Mouse (Mus musculus): ENCODE measurements around the gene Rras. TPM values are rescaled to one million over a fixed set of nuclear protein-coding genes. Genes with fewer than 3 reads are reported as not detected.

Rras gene
- polyA plus RNA-seq, 1 experiment from 2014 or later, result 43.2 TPM

- no peaks in the 10 kb centered on the region for H3K9me3 ChIP-seq (replicated peaks)
- peak overlapping the region; percentile 99; the same call in 1 of the 2 replicates for H3K27ac ChIP-seq
- WGBS, result 90% methylated on average over 6 of the region's 6 CpGs
- 0 out of 2 replicates have a peak overlapping the region, but pooled peaks have one; percentile 14 for H3K4me3 ChIP-seq (replicated peaks)
- H3K4me2 ChIP-seq, result peak overlapping the region; percentile 75
- no peaks in the 10 kb centered on the region for H3K27me3 ChIP-seq
- H3K9ac ChIP-seq, result no peak overlapping the region
- no peak for ATAC-seq (replicated peaks; ENCODE audit: low FRiP score)
- H3K36me3 ChIP-seq, result peaks cover 10% of the 10 kb centered on the region; the same call in 1 of the 2 replicates
- peaks cover 34% of the 10 kb centered on the region for H3K4me1 ChIP-seq
These were observed 42.9 kb downstream of the Rras start for GRCm38 (mm10) chr7:45060632-45061122.

GRCm38 (mm10) chr7:45061532-45062075, 43.8 kb downstream of the Rras start:
- H3K4me2 ChIP-seq, result peak overlapping the region; percentile 75
- H3K27me3 ChIP-seq, result no peaks in the 10 kb centered on the region
- peak overlapping the region; percentile 59 for H3K9ac ChIP-seq
- peaks cover 10% of the 10 kb centered on the region; the same call in 1 of the 2 replicates for H3K36me3 ChIP-seq
- no peaks in the 10 kb centered on the region for H3K9me3 ChIP-seq (replicated peaks)
- WGBS, result 6% methylated on average over 11 of the region's 11 CpGs
- H3K4me3 ChIP-seq (replicated peaks), result peak overlapping the region; percentile 90
- peak overlapping the region; percentile 99 for H3K27ac ChIP-seq
- peak; percentile 38 for ATAC-seq (replicated peaks; ENCODE audit: low FRiP score)
- H3K4me1 ChIP-seq, result peaks cover 34% of the 10 kb centered on the region

DNA sequence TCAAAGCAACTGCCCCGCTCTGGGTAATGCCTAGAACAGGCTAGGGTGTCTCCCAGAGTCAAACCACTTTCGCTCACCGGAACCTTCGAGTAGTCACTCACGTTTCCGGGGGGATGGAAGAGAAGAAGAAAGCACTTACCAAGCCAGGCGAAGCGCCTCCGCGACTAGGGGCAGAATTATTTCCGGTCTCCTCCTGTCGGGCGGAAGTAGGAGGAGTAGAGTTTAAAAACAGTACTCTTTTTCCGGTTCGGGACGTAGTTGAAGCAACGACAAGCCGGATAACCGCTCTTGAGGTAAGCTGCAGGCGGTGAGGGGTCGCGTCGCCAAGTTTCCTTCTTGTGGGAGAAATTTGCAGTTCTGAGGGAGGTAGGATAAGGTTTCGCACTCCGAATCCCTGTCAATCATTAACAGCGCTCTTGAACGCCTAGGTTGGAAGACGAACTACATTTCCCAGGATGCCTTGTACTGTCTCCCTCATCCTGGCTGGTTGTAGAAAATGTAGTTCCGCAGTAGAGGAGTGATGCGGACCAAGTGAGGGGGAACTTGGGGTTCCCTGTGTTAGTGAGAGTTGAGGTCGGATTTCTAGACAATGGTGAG, 44.6 kb downstream of the Rras start, which contains the start of the genes Nosip and Prrg2:
Gene Nosip (plus strand): TSS at position 191 of the 597 bp plus-strand sequence.
Gene Prrg2 (minus strand): TSS at position 439 of the 597 bp plus-strand sequence.
- peak; percentile 86 for ATAC-seq (replicated peaks; ENCODE audit: low FRiP score)
- no peaks in the 10 kb centered on the region for H3K27me3 ChIP-seq
- peaks cover 10% of the 10 kb centered on the region; the same call in 1 of the 2 replicates for H3K36me3 ChIP-seq
- peak within 1 kb of the TSS; percentile 64 for H3K9ac ChIP-seq
- H3K4me3 ChIP-seq (replicated peaks), result peak within 1 kb of the TSS; percentile 90
- peaks cover 34% of the 10 kb centered on the region for H3K4me1 ChIP-seq
- H3K4me2 ChIP-seq, result peak within 1 kb of the TSS; percentile 75
- WGBS, result under 1% methylated on average over 31 of the region's 31 CpGs
- peak within 1 kb of the TSS; percentile 99 for H3K27ac ChIP-seq
- H3K9me3 ChIP-seq (replicated peaks), result no peaks in the 10 kb centered on the region

DNA sequence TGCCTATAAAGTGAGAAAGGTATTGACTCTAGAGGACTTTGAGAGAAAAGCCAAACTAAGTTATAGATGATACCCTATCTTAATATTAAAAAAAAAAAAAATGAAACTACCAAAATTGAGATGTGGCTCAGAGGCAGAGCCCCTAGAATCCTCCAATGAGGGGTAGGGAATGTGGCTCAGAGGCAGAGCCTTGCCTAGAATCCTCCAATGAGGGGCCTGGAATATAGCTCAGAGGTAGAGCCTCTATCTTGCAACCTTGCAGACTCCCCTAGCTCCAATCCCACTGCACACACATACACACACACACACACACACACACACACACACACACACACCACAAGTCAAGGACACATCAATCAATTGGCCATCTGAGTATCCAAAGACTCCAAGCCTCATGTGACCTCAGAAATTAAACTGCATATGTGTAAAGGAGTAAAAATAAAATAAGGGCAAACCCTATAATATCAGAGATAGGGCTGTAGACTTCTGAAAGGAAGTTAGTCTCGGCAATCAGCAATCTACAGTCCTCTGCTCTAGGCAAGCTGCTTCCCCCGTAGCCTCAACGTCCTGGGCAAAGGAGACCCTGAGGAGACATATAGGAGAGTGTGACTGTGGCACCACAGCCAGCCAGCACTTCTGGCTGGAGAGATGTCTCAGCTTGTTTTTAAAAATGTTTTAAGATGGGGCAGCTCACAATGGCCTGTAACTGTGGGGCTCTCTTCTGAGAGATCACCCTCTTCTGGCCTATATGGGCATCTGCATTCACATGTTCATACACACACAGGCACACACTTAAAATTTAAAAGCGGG, 49.6 kb downstream of the Rras start:
- WGBS, result 80% methylated on average over 4 of the region's 4 CpGs
- 0 out of 2 replicates have a peak, but pooled peaks have one; percentile 7 for ATAC-seq (replicated peaks; ENCODE audit: low FRiP score)
- Histone ChIP-seq H3K27me3 (no peaks in the 10 kb centered on the region), H3K27ac (no peak overlapping the region), H3K4me3 (replicated peaks) (no peak overlapping the region), H3K4me1 (peaks cover 12% of the 10 kb centered on the region), H3K9ac (no peak overlapping the region), H3K36me3 (no peaks in the 10 kb centered on the region), H3K9me3 (replicated peaks) (no peaks in the 10 kb centered on the region), H3K4me2 (no peak overlapping the region)

DNA sequence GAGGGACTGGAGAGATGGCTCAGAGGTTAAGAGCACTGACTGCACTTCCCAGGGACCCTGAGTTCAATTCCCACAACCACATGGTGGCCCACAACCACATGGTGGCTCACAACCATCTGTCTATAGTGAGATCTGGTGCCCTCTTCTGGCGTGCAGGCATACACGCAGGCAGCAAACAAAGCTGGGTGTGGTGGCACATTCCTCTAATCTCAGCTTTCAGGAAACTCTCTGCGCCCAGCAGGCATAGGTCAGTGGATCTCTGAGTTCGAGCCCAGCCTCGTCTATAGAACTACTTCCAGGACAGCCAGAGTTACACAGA, 50.2 kb downstream of the Rras start:
- Histone ChIP-seq H3K27ac (no peak overlapping the region), H3K4me3 (replicated peaks) (no peak overlapping the region), H3K9me3 (replicated peaks) (no peaks in the 10 kb centered on the region), H3K4me1 (peaks cover 11% of the 10 kb centered on the region), H3K27me3 (no peaks in the 10 kb centered on the region), H3K4me2 (no peak overlapping the region), H3K9ac (no peak overlapping the region), H3K36me3 (no peaks in the 10 kb centered on the region)
- ATAC-seq (replicated peaks; ENCODE audit: low FRiP score), result 0 out of 2 replicates have a peak, but pooled peaks have one; percentile 12
- 30% methylated on average over 5 of the region's 5 CpGs for WGBS

DNA sequence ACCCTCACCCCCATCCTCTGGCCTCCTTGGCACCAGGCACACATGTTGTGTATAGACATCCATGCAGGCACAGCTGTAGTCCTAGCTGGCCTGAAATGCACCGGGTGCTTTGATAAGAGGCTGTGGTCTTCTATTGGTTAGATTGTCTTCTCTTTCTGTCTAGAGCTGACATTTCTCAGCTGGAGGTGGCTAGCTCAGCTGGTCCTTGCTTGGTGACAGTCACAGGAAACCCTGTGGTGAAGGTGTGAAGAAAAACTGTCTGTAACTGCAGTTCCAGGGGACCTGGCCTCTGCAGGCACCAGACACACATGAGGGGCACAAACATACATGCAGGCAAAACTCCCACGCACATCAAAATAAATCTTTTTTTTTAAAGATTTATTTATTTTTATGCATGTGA, 51.9 kb downstream of the Rras start:
- H3K9me3 ChIP-seq (replicated peaks), result no peaks in the 10 kb centered on the region
- H3K27me3 ChIP-seq, result no peaks in the 10 kb centered on the region
- no peak overlapping the region for H3K27ac ChIP-seq
- H3K4me3 ChIP-seq (replicated peaks), result no peak overlapping the region
- 85% methylated on average over 2 of the region's 2 CpGs for WGBS
- peaks cover 12% of the 10 kb centered on the region for H3K36me3 ChIP-seq
- H3K9ac ChIP-seq, result no peak overlapping the region
- H3K4me1 ChIP-seq, result 0 out of 2 replicates have a peak, but pooled peaks cover 5% of the 10 kb centered on the region
- H3K4me2 ChIP-seq, result no peak overlapping the region
- no peak for ATAC-seq (replicated peaks; ENCODE audit: low FRiP score)

Small RNAs within 50 kb of the gene (microRNA-seq; reads per million reads assigned to microRNA genes)
- gene Mir7054, result not detected

Other genes with a start within 250 kb of the Rras start
- 93.5 and 100 TPM in 2 replicates for gene Nup62, start 201.9 kb upstream of the Rras start, polyA plus RNA-seq (2015; fragmentation: Nextera tagmentation; extraction: Ambion mirVana)
- gene Il4i1, start 201.6 kb upstream of the Rras start, polyA plus RNA-seq (2015; fragmentation: Nextera tagmentation; extraction: Ambion mirVana), result 1.1 and 1.7 TPM in 2 replicates
- gene Atf5, start 201.3 kb upstream of the Rras start, polyA plus RNA-seq (2015; fragmentation: Nextera tagmentation; extraction: Ambion mirVana), result 4.2 and 4.3 TPM in 2 replicates
- gene Akt1s1, start 169.0 kb upstream of the Rras start, polyA plus RNA-seq (2015; fragmentation: Nextera tagmentation; extraction: Ambion mirVana), result 108 and 118 TPM in 2 replicates
- 76.8 and 81.0 TPM in 2 replicates for gene Tbc1d17, start 168.9 kb upstream of the Rras start, polyA plus RNA-seq (2015; fragmentation: Nextera tagmentation; extraction: Ambion mirVana)
- gene Pnkp, start 160.8 kb upstream of the Rras start, polyA plus RNA-seq (2015; fragmentation: Nextera tagmentation; extraction: Ambion mirVana), result 31.1 and 33.6 TPM in 2 replicates
- 411 and 437 TPM in 2 replicates for gene Ptov1, start 148.2 kb upstream of the Rras start, polyA plus RNA-seq (2015; fragmentation: Nextera tagmentation; extraction: Ambion mirVana)
- 103 and 126 TPM in 2 replicates for gene Med25, start 125.2 kb upstream of the Rras start, polyA plus RNA-seq (2015; fragmentation: Nextera tagmentation; extraction: Ambion mirVana)
- 22.3 and 24.0 TPM in 2 replicates for gene Fuz, start 121.9 kb upstream of the Rras start, polyA plus RNA-seq (2015; fragmentation: Nextera tagmentation; extraction: Ambion mirVana)
- gene Ap2a1, start 88.5 kb upstream of the Rras start, polyA plus RNA-seq (2015; fragmentation: Nextera tagmentation; extraction: Ambion mirVana), result 74.2 and 79.1 TPM in 2 replicates
- 0.14 TPM in 2 replicates for gene Tsks, start 74.8 kb upstream of the Rras start, polyA plus RNA-seq (2015; fragmentation: Nextera tagmentation; extraction: Ambion mirVana)
- gene Cpt1c, start 43.1 kb upstream of the Rras start, polyA plus RNA-seq (2015; fragmentation: Nextera tagmentation; extraction: Ambion mirVana), result 19.2 and 25.1 TPM in 2 replicates
- 704 and 710 TPM in 2 replicates for gene Prmt1, start 31.4 kb upstream of the Rras start, polyA plus RNA-seq (2015; fragmentation: Nextera tagmentation; extraction: Ambion mirVana)
- gene Irf3, start 20.3 kb upstream of the Rras start, polyA plus RNA-seq (2015; fragmentation: Nextera tagmentation; extraction: Ambion mirVana), result 86.4 and 90.4 TPM in 2 replicates
- gene Bcl2l12, start 19.2 kb upstream of the Rras start, polyA plus RNA-seq (2015; fragmentation: Nextera tagmentation; extraction: Ambion mirVana), result 60.7 and 66.5 TPM in 2 replicates
- 35.5 and 40.1 TPM in 2 replicates for gene Scaf1, start 1.6 kb upstream of the Rras start, polyA plus RNA-seq (2015; fragmentation: Nextera tagmentation; extraction: Ambion mirVana)
- gene Prr12, start 34.9 kb downstream of the Rras start, polyA plus RNA-seq (2015; fragmentation: Nextera tagmentation; extraction: Ambion mirVana), result 10.3 and 11.3 TPM in 2 replicates
- 71.5 and 79.5 TPM in 2 replicates for gene Nosip, start 44.5 kb downstream of the Rras start, polyA plus RNA-seq (2015; fragmentation: Nextera tagmentation; extraction: Ambion mirVana)
- 33.7 and 36.2 TPM in 2 replicates for gene Prrg2, start 44.7 kb downstream of the Rras start, polyA plus RNA-seq (2015; fragmentation: Nextera tagmentation; extraction: Ambion mirVana)
- gene Rcn3, start 74.3 kb downstream of the Rras start, polyA plus RNA-seq (2015; fragmentation: Nextera tagmentation; extraction: Ambion mirVana), result 322 and 362 TPM in 2 replicates
- gene Fcgrt, start 85.9 kb downstream of the Rras start, polyA plus RNA-seq (2015; fragmentation: Nextera tagmentation; extraction: Ambion mirVana), result 78.0 and 93.5 TPM in 2 replicates
- gene Rps11, start 106.5 kb downstream of the Rras start, polyA plus RNA-seq (2015; fragmentation: Nextera tagmentation; extraction: Ambion mirVana), result 1,536 and 1,655 TPM in 2 replicates
- gene Rpl13a, start 110.8 kb downstream of the Rras start, polyA plus RNA-seq (2015; fragmentation: Nextera tagmentation; extraction: Ambion mirVana), result 1,248 and 1,360 TPM in 2 replicates
- 0.44 TPM in 1 of 2 replicates, not detected in the other for gene Gm45713, start 118.3 kb downstream of the Rras start, polyA plus RNA-seq (2015; fragmentation: Nextera tagmentation; extraction: Ambion mirVana)
- gene Flt3l, start 118.5 kb downstream of the Rras start, polyA plus RNA-seq (2015; fragmentation: Nextera tagmentation; extraction: Ambion mirVana), result 1.9 and 7.5 TPM in 2 replicates
- 107 and 108 TPM in 2 replicates for gene Pih1d1, start 136.3 kb downstream of the Rras start, polyA plus RNA-seq (2015; fragmentation: Nextera tagmentation; extraction: Ambion mirVana)
- 69.3 and 69.9 TPM in 2 replicates for gene Aldh16a1, start 136.6 kb downstream of the Rras start, polyA plus RNA-seq (2015; fragmentation: Nextera tagmentation; extraction: Ambion mirVana)
- 0.14 and 0.30 TPM in 2 replicates for gene Slc17a7, start 146.0 kb downstream of the Rras start, polyA plus RNA-seq (2015; fragmentation: Nextera tagmentation; extraction: Ambion mirVana)
- not detected in 2 replicates for gene Gfy, start 161.6 kb downstream of the Rras start, polyA plus RNA-seq (2015; fragmentation: Nextera tagmentation; extraction: Ambion mirVana)
- not detected in 2 replicates for gene Pth2, start 163.0 kb downstream of the Rras start, polyA plus RNA-seq (2015; fragmentation: Nextera tagmentation; extraction: Ambion mirVana)
- gene Ccdc155, start 186.9 kb downstream of the Rras start, polyA plus RNA-seq (2015; fragmentation: Nextera tagmentation; extraction: Ambion mirVana), result 0.78 and 1.1 TPM in 2 replicates
- 0.97 and 1.4 TPM in 2 replicates for gene Dkkl1, start 194.2 kb downstream of the Rras start, polyA plus RNA-seq (2015; fragmentation: Nextera tagmentation; extraction: Ambion mirVana)
- 196 and 207 TPM in 2 replicates for gene Tead2, start 197.8 kb downstream of the Rras start, polyA plus RNA-seq (2015; fragmentation: Nextera tagmentation; extraction: Ambion mirVana)
- 1.2 and 2.4 TPM in 2 replicates for gene Cd37, start 221.2 kb downstream of the Rras start, polyA plus RNA-seq (2015; fragmentation: Nextera tagmentation; extraction: Ambion mirVana)
- gene Slc6a16, start 223.1 kb downstream of the Rras start, polyA plus RNA-seq (2015; fragmentation: Nextera tagmentation; extraction: Ambion mirVana), result 0.10 and 0.23 TPM in 2 replicates

All from kidney, embryonic 15.5 days (tissue).